Mouse (Mus musculus): ENCODE measurements at regions not wholly inside any gene's neighbourhood (a gene's known extent, or its start where the extent isn't known, plus 50 kb on each side); places are given as distances from the start of the nearest gene placed in this dataset.

DNA sequence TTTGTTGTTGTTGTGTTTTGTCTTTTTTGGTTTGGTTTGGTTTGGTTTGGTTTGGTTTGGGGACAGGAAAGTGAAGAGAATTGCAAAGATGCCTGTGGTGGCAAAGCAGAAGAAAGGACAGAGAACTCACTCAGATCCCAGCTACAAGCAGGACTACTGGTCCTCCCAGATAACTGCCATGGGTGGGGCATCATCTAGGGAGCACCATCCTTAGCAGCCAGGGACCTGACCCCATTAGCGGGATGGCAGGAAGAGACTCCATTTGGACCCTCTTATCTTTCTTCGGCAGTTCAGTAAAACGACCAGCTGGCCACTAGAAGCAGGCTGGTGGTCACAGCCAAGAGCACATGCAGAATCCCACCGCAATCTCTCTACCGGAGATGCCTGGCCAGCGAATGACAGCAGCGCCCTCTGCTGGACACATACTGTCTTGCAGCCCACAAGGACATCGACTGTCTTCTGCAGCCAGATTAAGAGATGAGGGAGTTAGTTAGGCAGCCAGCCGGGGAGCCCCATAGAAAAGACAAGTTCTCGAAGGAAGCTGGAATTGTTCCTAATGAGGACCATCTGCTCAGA, 119.8 kb downstream of the Gm9195 start:
- in situ Hi-C loops (cut with MboI; ENCODE audit: low sequenced_read_pairs) = no loop called here

DNA sequence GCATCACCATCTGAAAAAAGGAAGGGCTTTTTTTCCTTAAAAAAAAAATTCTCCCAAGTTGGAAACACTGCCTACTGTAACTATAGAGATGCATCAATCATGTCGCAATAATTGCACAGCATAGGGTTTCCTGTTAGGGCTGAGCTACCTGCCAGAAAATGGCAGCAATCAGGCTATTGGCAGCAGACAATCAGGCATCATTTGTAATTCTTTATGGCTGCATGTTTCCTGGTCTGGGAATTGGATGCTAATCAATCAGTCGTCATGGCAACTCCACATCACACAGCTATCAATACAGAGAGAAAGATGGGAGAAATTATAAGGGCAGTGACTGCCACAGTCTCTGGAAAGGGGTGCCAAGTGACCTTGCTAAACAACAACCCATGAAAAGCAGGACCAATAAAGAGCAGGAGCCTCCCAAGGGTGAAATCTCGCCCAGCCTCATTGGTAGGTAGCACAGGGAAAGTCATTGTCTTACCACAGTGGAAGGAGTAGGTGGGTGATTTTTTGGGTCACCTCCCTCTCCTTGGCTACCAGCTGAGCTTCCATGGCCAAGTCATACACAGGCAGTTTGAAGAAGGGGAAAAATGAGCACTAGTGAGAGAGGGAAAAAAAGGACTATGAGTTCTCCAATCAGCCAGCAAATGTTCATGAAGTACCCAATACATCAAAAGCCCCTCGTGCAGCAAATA, 130.7 kb downstream of the Gm9195 start:
- in situ Hi-C loops (cut with MboI; ENCODE audit: low sequenced_read_pairs) = no loop called here

- in situ Hi-C loops (cut with MboI; ENCODE audit: low sequenced_read_pairs) = no loop called here
Observed at GRCm38 (mm10) chr14:72360181-72360580, 131.5 kb downstream of the Gm9195 start.

GRCm38 (mm10) chr14:72357915-72358314, 133.7 kb downstream of the Gm9195 start:
- in situ Hi-C loops (cut with MboI; ENCODE audit: low sequenced_read_pairs) = no loop called here

- in situ Hi-C loops (cut with MboI; ENCODE audit: low sequenced_read_pairs) = no loop called here
Observed at GRCm38 (mm10) chr14:72342181-72342580, 149.5 kb downstream of the Gm9195 start.

DNA sequence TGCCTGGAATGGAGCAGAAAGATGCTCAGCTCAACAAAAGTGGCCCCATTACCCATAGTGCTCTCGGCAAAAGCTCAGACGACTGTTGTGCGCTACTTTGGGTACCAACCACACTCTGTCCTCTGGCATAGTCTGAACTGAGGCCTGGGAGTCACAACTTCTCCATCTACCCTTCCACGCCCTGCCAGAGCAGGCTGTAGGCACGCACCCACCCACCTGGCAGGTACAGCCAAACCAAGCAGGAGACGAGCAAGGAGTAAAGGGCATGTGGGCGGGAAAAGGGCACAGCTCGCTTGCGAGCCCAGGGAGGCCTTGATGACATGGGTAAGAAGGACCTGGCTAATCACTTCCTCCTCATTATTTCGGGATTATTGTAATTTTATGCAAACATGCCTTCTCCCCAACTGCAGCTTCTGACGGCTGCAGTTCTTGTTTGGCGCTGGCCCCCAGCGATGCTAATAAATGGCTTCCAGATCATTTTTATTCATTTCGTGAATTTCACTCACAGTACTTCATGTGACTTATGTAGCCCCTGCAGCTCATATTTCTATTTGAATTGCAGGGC, 150.0 kb downstream of the Gm9195 start:
- in situ Hi-C loops (cut with MboI; ENCODE audit: low sequenced_read_pairs) = no loop called here

- in situ Hi-C loops (cut with MboI; ENCODE audit: low sequenced_read_pairs) = no loop called here
Observed at GRCm38 (mm10) chr14:72338046-72338445, 153.6 kb downstream of the Gm9195 start.

DNA sequence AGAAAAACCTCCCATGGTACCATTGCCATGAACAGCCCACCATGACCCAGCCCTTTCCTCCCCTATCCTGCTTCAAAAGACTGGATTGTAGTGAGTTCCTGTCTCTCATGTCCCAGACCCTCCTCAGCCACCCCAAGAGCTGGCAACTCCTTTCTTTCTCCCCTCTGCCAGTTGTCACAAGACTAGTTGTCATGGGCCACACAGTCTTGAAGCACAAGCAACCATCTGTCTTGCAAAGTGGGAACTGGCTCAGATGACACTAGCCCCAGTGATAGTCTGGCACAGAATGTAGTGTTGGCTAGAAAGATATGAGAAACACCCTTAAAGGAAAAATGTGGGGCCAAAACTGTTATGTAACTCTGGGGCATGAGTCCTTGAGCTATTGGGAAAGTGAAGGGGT, 187.8 kb downstream of the Gm9195 start:
- in situ Hi-C loops (cut with MboI; ENCODE audit: low sequenced_read_pairs) = no loop called here

DNA sequence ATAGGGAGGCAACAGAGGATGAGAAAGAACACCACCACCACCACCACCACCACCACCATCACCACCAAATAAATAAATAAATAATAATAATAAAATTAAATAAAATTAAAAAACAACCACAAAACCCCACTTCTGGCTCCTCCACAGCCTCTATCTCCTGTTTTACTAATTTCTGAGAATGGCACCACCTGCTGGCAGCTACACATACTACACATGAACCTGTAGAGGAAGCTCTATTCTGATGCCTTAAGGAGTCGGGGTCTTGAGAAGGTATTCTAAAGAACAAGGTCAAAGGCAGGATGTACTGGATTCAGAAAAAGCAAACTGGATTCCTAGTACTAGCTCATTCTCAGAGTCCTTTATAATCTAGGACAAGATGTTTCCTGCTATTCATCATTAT, 191.6 kb downstream of the Gm9195 start:
- in situ Hi-C loops (cut with MboI; ENCODE audit: low sequenced_read_pairs) = no loop called here

DNA sequence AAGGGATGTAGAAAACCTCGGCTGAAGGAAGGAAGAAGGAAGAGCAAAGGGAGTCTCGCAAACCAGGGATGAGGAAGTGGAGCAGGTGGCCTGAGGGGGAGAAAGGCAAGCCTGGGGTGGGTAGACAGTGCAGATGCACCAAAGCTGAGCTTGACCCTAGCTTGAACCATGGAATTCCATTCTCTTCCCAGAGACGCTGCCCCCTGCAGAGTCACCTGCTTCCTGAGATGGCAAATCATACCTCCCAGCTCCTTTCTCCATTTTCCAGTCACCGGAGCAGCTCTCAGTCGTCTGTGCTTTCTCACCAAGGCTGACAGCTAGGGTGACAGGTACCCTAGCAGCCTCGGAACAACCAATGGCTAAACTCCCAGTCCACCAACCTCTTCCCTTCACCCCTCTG, 197.0 kb downstream of the Gm9195 start:
- in situ Hi-C loops (cut with MboI; ENCODE audit: low sequenced_read_pairs) = loop anchor here (25.0 kb wide), 2 partner anchors 1507 to 1607 kb away; no protein-coding TSS in a partner anchor

GRCm38 (mm10) chr14:72293677-72294387, 197.8 kb downstream of the Gm9195 start:
- in situ Hi-C loops (cut with MboI; ENCODE audit: low sequenced_read_pairs) = loop anchor here (25.0 kb wide), 2 partner anchors 1507 to 1607 kb away; no protein-coding TSS in a partner anchor

DNA sequence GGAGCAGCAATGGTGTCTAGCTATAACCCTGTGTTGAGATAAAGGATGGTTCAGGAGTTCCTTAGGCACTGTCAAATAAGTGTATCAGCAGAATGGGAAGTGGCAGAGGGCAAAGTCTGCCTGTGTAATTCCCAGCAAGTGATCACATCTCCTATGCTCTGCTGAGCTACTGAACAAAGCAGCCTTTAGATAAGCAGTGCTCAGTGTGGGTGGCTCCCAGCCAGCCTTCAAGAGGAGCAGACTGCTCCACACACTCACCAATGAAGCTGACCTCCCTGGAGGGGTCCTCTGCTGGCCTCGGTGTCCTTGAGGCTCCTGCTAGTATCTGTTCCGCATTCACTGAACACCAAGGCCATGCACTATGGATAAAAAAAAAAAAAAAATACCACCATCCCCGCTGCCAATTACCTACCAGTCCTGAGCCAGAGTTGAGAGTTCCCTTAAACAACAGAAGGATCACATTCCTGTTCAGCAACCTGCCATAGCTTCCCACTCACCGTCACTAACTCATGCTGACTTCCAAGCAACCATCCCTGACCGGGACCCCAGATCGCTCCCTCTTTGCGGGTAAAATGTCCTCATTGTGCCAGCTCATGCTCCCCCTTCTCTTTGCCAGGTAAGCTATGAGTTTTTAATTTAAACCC, 198.9 kb downstream of the Gm9195 start:
- in situ Hi-C loops (cut with MboI; ENCODE audit: low sequenced_read_pairs) = loop anchor here (25.0 kb wide), 2 partner anchors 1505 to 1605 kb away; no protein-coding TSS in a partner anchor

- in situ Hi-C loops (cut with MboI; ENCODE audit: low sequenced_read_pairs) = loop anchor here (25.0 kb wide), 2 partner anchors 1490 to 1590 kb away; no protein-coding TSS in a partner anchor
Observed at GRCm38 (mm10) chr14:72277309-72277708, 214.3 kb downstream of the Gm9195 start.

GRCm38 (mm10) chr14:72259255-72259654, 232.4 kb downstream of the Gm9195 start:
- in situ Hi-C loops (cut with MboI; ENCODE audit: low sequenced_read_pairs) = no loop called here

DNA sequence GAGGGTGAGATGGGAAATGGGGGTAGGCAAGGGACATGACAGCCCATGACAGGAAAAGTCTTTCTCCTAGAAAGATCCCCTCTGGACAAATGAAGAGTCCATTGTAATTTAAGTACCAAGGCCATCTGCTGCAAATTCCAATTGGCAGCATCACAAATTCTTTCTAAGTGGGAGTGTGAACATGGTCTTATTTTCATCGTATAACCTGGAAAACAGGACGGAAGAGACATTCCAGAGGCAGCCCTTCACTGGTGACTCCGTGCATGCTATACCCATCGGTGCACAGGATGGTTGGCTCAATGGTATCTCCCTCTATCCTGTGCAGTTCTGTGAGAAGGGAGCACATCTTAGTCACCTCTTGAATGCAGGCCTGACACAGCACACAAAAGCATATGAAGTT, 249.8 kb downstream of the Gm9195 start:
- in situ Hi-C loops (cut with MboI; ENCODE audit: low sequenced_read_pairs) = no loop called here

DNA sequence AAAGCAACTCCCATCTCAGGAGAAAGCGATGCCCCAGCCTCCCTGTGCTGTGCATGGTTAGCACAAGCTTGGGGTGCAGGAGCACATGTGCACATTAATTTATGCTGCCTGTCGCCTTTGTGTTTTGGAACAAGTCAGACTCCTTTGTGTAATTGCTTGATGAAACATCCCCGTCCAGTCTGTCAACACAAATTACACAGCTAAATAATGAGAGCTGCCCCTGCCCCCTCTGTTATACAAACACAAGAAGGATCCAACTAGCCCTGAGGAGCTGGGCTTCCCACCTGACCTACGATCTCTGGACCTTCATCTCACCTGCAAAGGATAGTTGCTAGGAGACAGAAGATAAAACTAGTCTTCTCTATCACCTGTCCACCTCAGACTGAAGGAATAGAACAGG, 251.4 kb downstream of the Gm9195 start:
- in situ Hi-C loops (cut with MboI; ENCODE audit: low sequenced_read_pairs) = no loop called here

- in situ Hi-C loops (cut with MboI; ENCODE audit: low sequenced_read_pairs) = no loop called here
Observed at GRCm38 (mm10) chr14:72238344-72238743, 253.3 kb downstream of the Gm9195 start.

- in situ Hi-C loops (cut with MboI; ENCODE audit: low sequenced_read_pairs) = no loop called here
Observed at GRCm38 (mm10) chr14:72234234-72235075, 257.2 kb downstream of the Gm9195 start.

GRCm38 (mm10) chr14:72227853-72228252, 263.8 kb downstream of the Gm9195 start:
- in situ Hi-C loops (cut with MboI; ENCODE audit: low sequenced_read_pairs) = no loop called here

DNA sequence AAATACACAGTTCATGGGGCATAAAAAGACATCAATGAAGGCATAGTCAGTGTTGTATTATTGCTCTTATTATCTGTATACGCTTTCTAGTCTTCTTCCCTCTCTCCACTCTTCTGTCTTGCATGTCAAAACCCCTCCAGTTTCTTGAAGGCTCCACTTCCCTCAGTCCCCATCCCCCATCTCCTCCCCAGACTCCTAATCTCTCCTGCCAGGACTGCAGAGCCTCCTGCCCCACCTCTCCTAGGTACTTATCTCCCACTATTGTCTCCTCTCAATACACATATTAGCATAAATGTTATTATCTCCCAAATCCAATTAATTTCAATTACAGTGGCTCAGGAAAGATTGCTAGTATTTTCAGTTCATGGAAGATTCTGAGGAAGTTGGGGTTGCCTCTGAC, 264.2 kb downstream of the Gm9195 start:
- in situ Hi-C loops (cut with MboI; ENCODE audit: low sequenced_read_pairs) = no loop called here
